Mouse (Mus musculus): Measurements from ENCODE around the gene 1700093K21Rik.

GRCm38 (mm10) chr11:23537446-23537845 is 16.5 kb upstream of the 1700093K21Rik start:
- TF ChIP-seq GATA1 (IDR thresholded peaks at IDR 0.05; ENCODE audit: low read length) (no peak), TAL1 (IDR thresholded peaks at IDR 0.05; ENCODE audit: low read length) (no peak)

All from erythroblast, embryonic 14.5 days (primary cell).